Mouse (Mus musculus) MEL (cell line): ENCODE measurements at regions not wholly inside any gene's neighbourhood (a gene's known extent, or its start where the extent isn't known, plus 50 kb on each side); places are given as distances from the start of the nearest gene placed in this dataset.

ENCODE experiments used
- BHLHE40 ChIP-seq: IDR thresholded peaks from 2 replicates; pipeline ENCODE4 v1.6.1; 2012; ENCODE audit warnings: low read depth, mild to moderate bottlenecking, inconsistent platforms, low read length, improper control_type of control experiment, borderline replicate concordance
- CHD2 ChIP-seq: IDR thresholded peaks from 2 replicates; pipeline ENCODE4 v1.6.1; 2011; ENCODE audit warnings: low read length, improper control_type of control experiment
- CTCF ChIP-seq, 3 experiments: IDR thresholded peaks in 2 of 3; conservative IDR thresholded peaks in 1 of 3; 2 replicates each; pipeline ENCODE4 v1.5.1; 2011 to 2012; ENCODE audit warnings: low read length in 3 of 3, low read depth in 2 of 3, mild to moderate bottlenecking in 2 of 3, improper control_type of control experiment in 1 of 3, inconsistent platforms in 1 of 3, mixed read lengths in 1 of 3, moderate library complexity in 1 of 3; ENCODE audit not compliant: control insufficient read depth in 1 of 3, insufficient read depth in 1 of 3, poor library complexity in 1 of 3, severe bottlenecking in 1 of 3
- NRF1 ChIP-seq: IDR thresholded peaks from 2 replicates; pipeline ENCODE4 v1.6.1; 2014; ENCODE audit warnings: low read depth, mild to moderate bottlenecking, inconsistent platforms, low read length, improper control_type of control experiment, moderate library complexity; ENCODE audit not compliant: poor library complexity, insufficient read depth, severe bottlenecking
- POLR2A ChIP-seq, 2 experiments: IDR thresholded peaks; 2 replicates each; pipeline ENCODE4 v1.6.1; 2011 to 2012; ENCODE audit warnings: low read length in 2 of 2, mild to moderate bottlenecking in 2 of 2, control low read depth in 1 of 2, improper control_type of control experiment in 1 of 2, low read depth in 1 of 2, moderate library complexity in 1 of 2; ENCODE audit not compliant: control insufficient read depth in 1 of 2, insufficient read depth in 1 of 2, poor library complexity in 1 of 2
- TBP ChIP-seq: IDR thresholded peaks from 2 replicates; pipeline ENCODE4 v1.8.0; 2011; ENCODE audit warnings: low read depth, low read length, improper control_type of control experiment
- ZMIZ1 ChIP-seq: IDR thresholded peaks from 2 replicates; pipeline ENCODE4 v1.6.1; 2012; ENCODE audit warnings: low read depth, mild to moderate bottlenecking, inconsistent platforms, low read length, improper control_type of control experiment, moderate library complexity

DNA sequence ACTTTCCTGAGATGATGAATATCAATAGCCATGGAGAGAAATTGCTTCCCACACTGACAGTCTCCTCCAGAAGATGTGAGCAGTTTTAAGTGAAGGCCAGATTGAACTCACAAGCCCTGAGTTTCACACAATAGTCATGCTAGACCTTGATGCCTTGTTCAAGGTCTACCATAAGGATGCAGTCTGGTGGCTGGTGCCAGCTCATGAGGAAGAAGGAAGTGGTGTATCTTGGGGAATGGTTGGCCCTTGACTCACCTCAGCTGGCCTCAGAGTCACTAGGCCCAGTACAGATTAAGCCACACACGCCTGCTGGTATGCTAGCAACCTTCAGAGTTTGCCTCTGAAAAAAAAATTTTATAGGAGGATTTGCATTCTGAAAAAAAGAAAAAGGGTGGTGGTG lies 192.4 kb upstream of the Sox2 start:
- TF ChIP-seq BHLHE40 (no peak), ZMIZ1 (no peak), TBP (no peak), CTCF (IDR thresholded peaks at IDR 0.05 in 2 of 3, conservative IDR thresholded peaks at IDR 0.05 in 1 of 3; ENCODE audit: control insufficient read depth in 1 of 3, insufficient read depth in 1 of 3, low read depth in 2 of 3, low read length in 3 of 3, poor library complexity in 1 of 3, severe bottlenecking in 1 of 3) (no peak), CHD2 (no peak), NRF1 (no peak), POLR2A (IDR thresholded peaks at IDR 0.05; ENCODE audit: control insufficient read depth in 1 of 2, insufficient read depth in 1 of 2, low read depth in 1 of 2, low read length in 2 of 2, poor library complexity in 1 of 2) (no peak)
